Mouse (Mus musculus) embryonic fibroblast, embryonic 13.5 days (primary cell): ENCODE data around the gene Celsr1.

Experiments used
- CTCF ChIP-seq: IDR thresholded peaks from 2 replicates; pipeline ENCODE4 v1.5.1; 2011; ENCODE audit warnings: mild to moderate bottlenecking, control low read depth, low read length, moderate library complexity, borderline replicate concordance; ENCODE audit not compliant: insufficient read depth
- POLR2A ChIP-seq: IDR thresholded peaks from 2 replicates; pipeline ENCODE4 v1.6.1; 2011; ENCODE audit warnings: low read depth, mild to moderate bottlenecking, control low read depth, low read length, moderate library complexity

GRCm38 (mm10) chr15:85990696-85991443 is 42.7 kb downstream of the Celsr1 start:
- TF ChIP-seq CTCF: no peak
- no peak for TF ChIP-seq POLR2A
